Mouse (Mus musculus): Measurements from ENCODE around the gene Adgrl2. TPM values are rescaled to one million over a fixed set of nuclear protein-coding genes. Genes with fewer than 3 reads are reported as not detected.

The Adgrl2 gene
- polyA plus RNA-seq, 1 experiment, result 16.2 TPM

DNA sequence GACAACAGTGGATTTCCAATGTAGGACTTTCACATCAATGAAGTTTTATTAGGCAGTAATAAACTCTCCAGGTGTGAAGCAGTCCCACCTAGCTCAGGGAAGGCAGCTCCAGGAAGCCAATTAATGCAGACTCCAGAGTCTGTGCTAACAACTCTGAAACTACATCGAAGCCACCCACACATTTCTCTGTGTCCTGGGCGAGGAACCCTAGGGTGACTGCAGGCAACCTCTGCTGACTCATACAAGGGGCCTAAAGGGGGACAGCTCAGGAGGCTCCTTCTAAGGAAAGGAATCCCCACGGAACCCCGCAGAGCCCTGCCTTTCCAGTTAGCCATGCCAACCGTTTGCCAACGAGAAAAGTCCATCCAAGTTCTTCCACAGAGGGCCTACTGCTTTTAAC lies 90.5 kb downstream of the Adgrl2 start:
- 23% methylated on average over 6 of the region's 6 CpGs for WGBS
- Histone ChIP-seq H3K27me3 (ENCODE audit: control insufficient read depth, insufficient read depth, low read length) (no peaks in the 10 kb centered on the region), H3K4me3 (ENCODE audit: low read depth, low read length) (no peak overlapping the region), H3K36me3 (ENCODE audit: control insufficient read depth, insufficient read depth, low read length) (no peaks in the 10 kb centered on the region), H3K4me1 (ENCODE audit: control insufficient read depth, insufficient read depth, insufficient read length, low read length) (peaks cover 14% of the 10 kb centered on the region; the same call in 1 of the 2 replicates), H3K27ac (ENCODE audit: insufficient read depth, low read depth, low read length) (0 out of 2 replicates have a peak overlapping the region, but pooled peaks have one; percentile 24)
- TF ChIP-seq CTCF (IDR thresholded peaks at IDR 0.05; ENCODE audit: extremely low read depth, insufficient read length, insufficient replicate concordance, low read depth, low read length) (no peak), POLR2A (IDR thresholded peaks at IDR 0.05; ENCODE audit: low read depth, low read length) (no peak)

DNA sequence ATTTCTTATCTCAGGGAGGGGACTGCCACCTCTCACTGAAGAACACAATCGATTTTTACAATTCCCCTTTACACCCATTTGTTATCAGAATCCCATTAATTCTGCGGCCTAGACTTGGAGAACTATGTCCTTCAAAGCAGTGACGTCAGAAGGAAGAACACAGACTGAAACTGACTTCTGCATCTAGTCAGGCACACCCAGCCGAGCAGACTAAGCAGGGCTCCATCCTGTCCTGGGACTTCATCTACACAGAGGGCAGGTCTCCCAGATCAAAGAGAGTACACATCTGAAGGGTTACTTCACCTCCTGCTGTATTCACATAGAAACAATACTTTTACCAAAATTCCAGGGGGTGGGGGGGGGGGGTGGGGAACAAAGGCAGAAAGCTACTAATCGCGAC lies 90.9 kb downstream of the Adgrl2 start:
- Histone ChIP-seq H3K4me1 (ENCODE audit: control insufficient read depth, insufficient read depth, insufficient read length, low read length) (peaks cover 14% of the 10 kb centered on the region; the same call in 1 of the 2 replicates), H3K36me3 (ENCODE audit: control insufficient read depth, insufficient read depth, low read length) (no peaks in the 10 kb centered on the region), H3K27me3 (ENCODE audit: control insufficient read depth, insufficient read depth, low read length) (no peaks in the 10 kb centered on the region), H3K4me3 (ENCODE audit: low read depth, low read length) (no peak overlapping the region), H3K27ac (ENCODE audit: insufficient read depth, low read depth, low read length) (no peak overlapping the region)
- 24% methylated on average over 6 of the region's 6 CpGs for WGBS
- no peak for TF ChIP-seq POLR2A (IDR thresholded peaks at IDR 0.05; ENCODE audit: low read depth, low read length)
- no peak for TF ChIP-seq CTCF (IDR thresholded peaks at IDR 0.05; ENCODE audit: extremely low read depth, insufficient read length, insufficient replicate concordance, low read depth, low read length)

DNA sequence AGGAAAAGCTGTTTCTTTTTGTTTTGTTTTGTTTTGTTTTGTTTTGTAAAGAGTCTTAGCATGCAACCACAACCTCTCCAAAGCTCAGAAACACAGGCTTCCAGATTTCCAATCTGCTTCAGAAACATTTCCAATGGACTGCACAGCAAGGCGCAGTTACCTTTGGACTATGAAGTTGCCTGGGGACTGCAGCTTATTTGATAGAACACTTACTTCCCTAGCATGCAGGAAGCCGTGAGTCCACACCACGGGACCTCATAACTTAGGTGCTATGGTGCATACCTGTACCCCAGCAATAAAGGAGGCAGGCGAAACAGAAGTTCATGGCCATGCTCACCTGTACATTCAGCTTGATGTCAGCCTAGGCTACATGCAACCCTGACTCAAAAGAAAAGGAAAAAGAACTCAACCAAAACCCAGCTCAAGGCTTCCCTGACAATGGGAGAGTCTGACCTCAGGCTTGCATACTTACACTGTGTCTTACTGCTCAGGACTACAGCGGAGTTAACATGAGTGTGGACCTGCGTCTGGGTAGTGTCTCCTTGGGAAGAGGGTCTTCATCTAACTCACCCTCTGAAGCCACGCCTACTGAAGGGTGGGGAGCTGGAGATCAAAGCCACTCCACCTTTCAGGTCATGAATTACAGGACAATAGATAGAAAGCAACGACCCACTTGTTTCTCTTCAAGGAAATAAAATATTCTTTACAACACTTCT lies 91.7 kb downstream of the Adgrl2 start:
- no peak overlapping the region for H3K4me3 ChIP-seq (ENCODE audit: low read depth, low read length)
- WGBS, result 30% methylated on average over 8 of the region's 8 CpGs

DNA sequence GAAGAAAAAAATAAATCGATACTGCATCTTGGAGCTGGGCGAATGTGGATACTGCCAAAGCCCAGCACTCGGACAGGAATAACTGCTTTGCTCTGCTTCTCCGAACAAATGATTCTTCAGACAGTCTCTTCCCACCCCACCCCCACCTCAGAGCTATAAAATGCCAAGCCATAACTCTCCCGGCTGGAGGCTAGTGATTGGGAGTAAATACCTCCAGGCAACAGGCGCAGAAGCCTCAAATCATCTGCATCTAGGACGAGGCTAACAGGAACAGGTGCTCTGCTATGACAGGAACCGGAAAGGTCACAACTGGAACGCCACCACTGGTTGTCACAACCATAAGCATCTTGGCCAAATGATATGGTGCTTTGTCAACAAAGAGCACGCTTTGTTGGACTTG lies 94.1 kb downstream of the Adgrl2 start:
- H3K4me3 ChIP-seq (ENCODE audit: low read depth, low read length), result no peak overlapping the region
- WGBS, result 80% methylated on average over 10 of the region's 10 CpGs
- TF ChIP-seq POLR2A (IDR thresholded peaks at IDR 0.05; ENCODE audit: low read depth, low read length) (no peak), CTCF (IDR thresholded peaks at IDR 0.05; ENCODE audit: extremely low read depth, insufficient read length, insufficient replicate concordance, low read depth, low read length) (no peak)
- H3K27me3 ChIP-seq (ENCODE audit: control insufficient read depth, insufficient read depth, low read length), result no peaks in the 10 kb centered on the region
- H3K27ac ChIP-seq (ENCODE audit: insufficient read depth, low read depth, low read length), result no peak overlapping the region
- peaks cover 14% of the 10 kb centered on the region; the same call in 1 of the 2 replicates for H3K4me1 ChIP-seq (ENCODE audit: control insufficient read depth, insufficient read depth, insufficient read length, low read length)
- H3K36me3 ChIP-seq (ENCODE audit: control insufficient read depth, insufficient read depth, low read length), result no peaks in the 10 kb centered on the region

More for the DNA sequence above, 91.7 kb downstream of the Adgrl2 start:
- Histone ChIP-seq H3K36me3 (ENCODE audit: control insufficient read depth, insufficient read depth, low read length) (no peaks in the 10 kb centered on the region), H3K4me1 (ENCODE audit: control insufficient read depth, insufficient read depth, insufficient read length, low read length) (peaks cover 14% of the 10 kb centered on the region; the same call in 1 of the 2 replicates), H3K27ac (ENCODE audit: insufficient read depth, low read depth, low read length) (peak overlapping the region; percentile 26), H3K27me3 (ENCODE audit: control insufficient read depth, insufficient read depth, low read length) (no peaks in the 10 kb centered on the region)
- TF ChIP-seq CTCF (IDR thresholded peaks at IDR 0.05; ENCODE audit: extremely low read depth, insufficient read length, insufficient replicate concordance, low read depth, low read length), result no peak
- TF ChIP-seq POLR2A (IDR thresholded peaks at IDR 0.05; ENCODE audit: low read depth, low read length), result no peak

DNA sequence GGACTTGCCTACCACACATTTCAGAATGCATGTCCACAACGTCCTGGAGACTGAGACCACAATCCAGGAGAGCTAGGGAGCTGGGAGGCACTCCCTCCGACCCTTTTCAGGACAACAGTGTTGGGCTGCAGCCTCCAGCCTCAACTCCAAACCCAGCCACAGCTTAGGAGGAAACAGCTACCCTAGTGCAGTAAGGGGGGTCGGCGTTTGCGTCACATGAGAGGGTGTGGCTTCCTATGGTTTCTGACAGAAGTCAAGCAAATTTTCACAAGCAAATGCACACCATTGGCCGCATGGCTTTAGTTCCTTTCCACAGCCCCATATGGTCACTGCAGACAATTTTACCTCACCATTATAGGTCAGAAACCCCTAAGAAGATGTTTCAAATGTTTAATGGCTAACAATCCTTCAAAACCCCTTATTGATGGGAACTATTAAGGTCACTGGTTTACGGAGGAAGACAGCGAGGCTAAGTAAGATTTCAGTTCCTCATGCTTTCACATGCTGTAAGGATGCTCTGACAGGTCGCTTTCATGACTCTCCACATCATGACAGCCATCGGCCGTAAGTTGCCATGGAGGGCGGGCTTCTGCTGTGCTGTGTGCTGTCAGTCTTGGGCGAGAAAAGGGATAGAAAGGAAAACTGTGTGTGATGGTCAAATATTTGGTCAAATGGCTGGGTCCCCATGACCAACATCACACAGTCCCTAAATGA lies 94.8 kb downstream of the Adgrl2 start:
- Histone ChIP-seq H3K4me3 (ENCODE audit: low read depth, low read length) (no peak overlapping the region), H3K27me3 (ENCODE audit: control insufficient read depth, insufficient read depth, low read length) (no peaks in the 10 kb centered on the region), H3K36me3 (ENCODE audit: control insufficient read depth, insufficient read depth, low read length) (no peaks in the 10 kb centered on the region), H3K4me1 (ENCODE audit: control insufficient read depth, insufficient read depth, insufficient read length, low read length) (peaks cover 14% of the 10 kb centered on the region; the same call in 1 of the 2 replicates), H3K27ac (ENCODE audit: insufficient read depth, low read depth, low read length) (no peak overlapping the region)
- 81% methylated on average over 13 of the region's 13 CpGs for WGBS
- TF ChIP-seq POLR2A (IDR thresholded peaks at IDR 0.05; ENCODE audit: low read depth, low read length), result no peak
- TF ChIP-seq CTCF (IDR thresholded peaks at IDR 0.05; ENCODE audit: extremely low read depth, insufficient read length, insufficient replicate concordance, low read depth, low read length), result no peak

DNA sequence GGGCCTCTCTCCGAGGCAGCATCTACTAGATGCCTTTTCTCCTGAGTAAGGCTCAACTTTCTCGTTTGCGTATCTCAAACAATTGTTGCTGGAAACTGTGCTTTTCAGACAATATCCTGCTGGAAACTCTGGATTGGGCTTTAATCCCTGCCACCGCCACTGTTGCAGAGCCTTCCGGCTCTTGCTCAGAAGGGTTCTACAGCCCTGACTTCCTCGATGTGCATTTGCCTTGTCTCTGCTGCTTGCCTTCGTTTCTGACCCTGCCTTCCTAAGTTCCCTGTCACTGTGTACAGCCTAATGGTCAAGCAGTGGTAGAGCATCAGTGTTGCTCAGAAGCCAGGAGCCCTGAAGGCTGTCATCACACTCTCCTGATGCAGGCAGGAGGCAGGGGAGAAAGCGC lies 95.5 kb downstream of the Adgrl2 start:
- Histone ChIP-seq H3K4me3 (ENCODE audit: low read depth, low read length) (no peak overlapping the region), H3K27ac (ENCODE audit: insufficient read depth, low read depth, low read length) (no peak overlapping the region), H3K4me1 (ENCODE audit: control insufficient read depth, insufficient read depth, insufficient read length, low read length) (peaks cover 9% of the 10 kb centered on the region; the same call in 1 of the 2 replicates), H3K36me3 (ENCODE audit: control insufficient read depth, insufficient read depth, low read length) (peaks cover 2% of the 10 kb centered on the region; the same call in 1 of the 2 replicates), H3K27me3 (ENCODE audit: control insufficient read depth, insufficient read depth, low read length) (no peaks in the 10 kb centered on the region)
- 81% methylated on average over 8 of the region's 8 CpGs for WGBS
- TF ChIP-seq CTCF (IDR thresholded peaks at IDR 0.05; ENCODE audit: extremely low read depth, insufficient read length, insufficient replicate concordance, low read depth, low read length) (no peak), POLR2A (IDR thresholded peaks at IDR 0.05; ENCODE audit: low read depth, low read length) (no peak)

DNA sequence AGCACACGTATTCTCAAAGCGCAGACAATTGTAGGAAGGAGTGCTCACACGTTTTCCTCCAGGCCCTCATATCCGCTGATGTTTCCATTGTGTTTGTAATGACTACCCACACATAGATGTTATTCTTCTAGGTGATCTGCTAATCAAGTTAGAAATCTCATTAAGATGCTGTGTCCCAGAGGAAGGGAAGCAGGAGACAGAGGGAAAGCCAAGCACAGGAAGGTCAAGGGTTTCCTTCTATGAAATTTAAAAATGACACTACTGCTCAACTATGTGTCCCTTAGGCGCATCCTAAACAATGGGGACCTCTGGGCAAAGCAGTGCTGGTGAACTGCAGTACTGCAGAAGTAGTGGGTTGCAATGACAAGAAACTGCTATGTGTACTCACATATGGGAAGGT lies 102.5 kb downstream of the Adgrl2 start:
- no peaks in the 10 kb centered on the region for H3K27me3 ChIP-seq (ENCODE audit: control insufficient read depth, insufficient read depth, low read length)
- WGBS, result 91% methylated on average over 5 of the region's 5 CpGs
- TF ChIP-seq POLR2A (IDR thresholded peaks at IDR 0.05; ENCODE audit: low read depth, low read length), result no peak
- TF ChIP-seq CTCF (IDR thresholded peaks at IDR 0.05; ENCODE audit: extremely low read depth, insufficient read length, insufficient replicate concordance, low read depth, low read length), result no peak
- H3K4me3 ChIP-seq (ENCODE audit: low read depth, low read length), result no peak overlapping the region
- peaks cover 3% of the 10 kb centered on the region; the same call in 1 of the 2 replicates for H3K4me1 ChIP-seq (ENCODE audit: control insufficient read depth, insufficient read depth, insufficient read length, low read length)
- H3K36me3 ChIP-seq (ENCODE audit: control insufficient read depth, insufficient read depth, low read length), result peaks cover 2% of the 10 kb centered on the region; the same call in 1 of the 2 replicates
- no peak overlapping the region for H3K27ac ChIP-seq (ENCODE audit: insufficient read depth, low read depth, low read length)
